Mouse (Mus musculus): ENCODE results near the gene Gm14322. TPM values are rescaled to one million over a fixed set of nuclear protein-coding genes. Genes with fewer than 3 reads are reported as not detected.
"Not testable (repeated sequence)": the region's sequence is repeated elsewhere in the genome, so short reads cannot be mapped to it uniquely, and the experiment has no call there.

The Gm14322 gene
- 1.2 and 2.7 TPM in 2 replicates for polyA plus RNA-seq (2012; ENCODE audit: insufficient read depth, insufficient read length, missing spikeins)

- not testable (repeated sequence) for H3K4me1 ChIP-seq (ENCODE audit: control insufficient read depth, insufficient read depth, low read length); H3K27ac ChIP-seq (ENCODE audit: insufficient read depth, low read depth, low read length)
- H3K4me3 ChIP-seq (ENCODE audit: insufficient read depth, low read length) = peak within 1 kb of the TSS; percentile 53
Measured at GRCm38 (mm10) chr2:177758941-177759558, at the start of gene Gm14322. Gm14322 (plus strand) TSS chr2:177759288.

GRCm38 (mm10) chr2:177741487-177741886 lies 17.6 kb upstream of the Gm14322 start:
- H3K4me3 ChIP-seq (ENCODE audit: insufficient read depth, low read length); H3K27ac ChIP-seq (ENCODE audit: insufficient read depth, low read depth, low read length); H3K4me1 ChIP-seq (ENCODE audit: control insufficient read depth, insufficient read depth, low read length): not testable (repeated sequence)

GRCm38 (mm10) chr2:177787351-177787750 lies 28.3 kb downstream of the Gm14322 start:
- not testable (repeated sequence) for H3K4me3 ChIP-seq (ENCODE audit: insufficient read depth, low read length); H3K27ac ChIP-seq (ENCODE audit: insufficient read depth, low read depth, low read length); H3K4me1 ChIP-seq (ENCODE audit: control insufficient read depth, insufficient read depth, low read length)

GRCm38 (mm10) chr2:177806170-177806569 lies 47.1 kb downstream of the Gm14322 start:
- H3K27ac ChIP-seq (ENCODE audit: insufficient read depth, low read depth, low read length); H3K4me1 ChIP-seq (ENCODE audit: control insufficient read depth, insufficient read depth, low read length); H3K4me3 ChIP-seq (ENCODE audit: insufficient read depth, low read length): not testable (repeated sequence)

Other genes with a start within 250 kb of the Gm14322 start
- gene Gm14406, start 181.1 kb upstream of the Gm14322 start, polyA plus RNA-seq (2012; ENCODE audit: insufficient read depth, insufficient read length, missing spikeins) = 2.9 TPM in 1 of 2 replicates, not detected in the other
- gene Gm14325, start 81.0 kb downstream of the Gm14322 start, polyA plus RNA-seq (2012; ENCODE audit: insufficient read depth, insufficient read length, missing spikeins) = 16.9 and 19.5 TPM in 2 replicates
- 1.1 and 1.9 TPM in 2 replicates for gene Gm14327, start 137.8 kb downstream of the Gm14322 start, polyA plus RNA-seq (2012; ENCODE audit: insufficient read depth, insufficient read length, missing spikeins)
- 2.8 and 3.3 TPM in 2 replicates for gene Zfp972, start 166.3 kb downstream of the Gm14322 start, polyA plus RNA-seq (2012; ENCODE audit: insufficient read depth, insufficient read length, missing spikeins)
- gene Gm14326, start 198.0 kb downstream of the Gm14322 start, polyA plus RNA-seq (2012; ENCODE audit: insufficient read depth, insufficient read length, missing spikeins) = 14.2 and 16.6 TPM in 2 replicates